Mouse (Mus musculus): ENCODE data around the gene Gm3099.
"Not testable (repeated sequence)": the region's sequence is repeated elsewhere in the genome, so short reads cannot be mapped to it uniquely, and the experiment has no call there.

- not testable (repeated sequence) for TF ChIP-seq CTCF, EP300 (IDR thresholded peaks at IDR 0.05; ENCODE audit: low read depth)
These were observed 34.9 kb upstream of the Gm3099 start, which contains the start of gene Gm3095 for GRCm38 (mm10) chr14:3963247-3963646.

Measured in liver, postnatal 0 days (tissue).